Mouse (Mus musculus) adrenal gland, postnatal 0 days (tissue): ENCODE data around the gene Scin. TPM values are rescaled to one million over a fixed set of nuclear protein-coding genes. Genes with fewer than 3 reads are reported as not detected.

ENCODE experiments used
- polyA plus RNA-seq: library from polyadenylated mRNA; unstranded; fragments of >200 nt; fragmentation: Nextera tagmentation; extraction: Ambion mirVana; gene quantifications from 2 replicates; pipeline ENCODE4 v1.2.1, GENCODE M21; 2015

Scin gene
- 0.82 and 0.92 TPM in 2 replicates for polyA plus RNA-seq

DNA sequence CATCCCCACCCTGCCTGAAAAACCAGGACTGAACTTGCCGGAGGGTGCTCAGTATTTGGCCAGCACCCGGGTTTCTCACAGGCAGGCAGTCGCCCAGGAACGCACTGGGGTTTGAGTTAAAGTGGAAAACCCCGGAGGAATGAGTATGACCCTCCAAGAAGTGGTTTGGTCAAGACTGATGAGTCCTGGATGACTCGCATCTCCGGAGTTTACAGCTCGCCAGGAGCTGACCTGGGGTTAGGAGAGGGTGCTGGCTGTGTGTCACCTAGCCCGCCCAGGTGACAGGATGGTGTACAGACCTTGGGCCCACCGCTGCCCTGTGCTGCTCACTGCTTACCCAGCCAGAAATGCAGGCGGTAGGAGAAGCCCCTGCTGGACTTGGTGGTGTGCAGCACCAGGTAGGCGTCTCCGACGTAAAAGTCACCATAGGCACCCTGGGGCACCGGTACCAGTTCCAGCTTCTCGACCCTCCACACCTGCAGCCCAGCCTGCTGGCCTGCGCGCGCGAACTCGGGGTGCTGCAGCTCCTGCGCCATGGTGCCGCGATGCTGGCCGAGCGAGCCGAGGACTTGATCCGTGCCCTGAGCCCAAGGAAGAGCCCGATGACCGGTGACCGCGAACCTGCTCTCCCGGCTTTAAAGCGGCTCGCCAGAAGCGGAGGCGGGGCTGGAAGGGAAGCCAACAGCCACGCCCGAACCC lies at the start of gene Scin:
Scin (minus strand) TSS at position 656 of the 699 bp plus-strand sequence.

GRCm38 (mm10) chr12:40037876-40038463 lies 96.1 kb downstream of the Scin start, which contains the start of gene Arl4a:
TSS of gene Arl4a (minus strand) at chr12:40038025.

Other genes starting within 250 kb of the Scin start
- 62.1 and 78.4 TPM in 2 replicates for gene Arl4a, start 96.2 kb downstream of the Scin start, polyA plus RNA-seq
- not detected in 2 replicates for gene Lsmem1, start 65.3 kb upstream of the Scin start, polyA plus RNA-seq
- gene Ifrd1, start 114.3 kb upstream of the Scin start, polyA plus RNA-seq = 141 and 180 TPM in 2 replicates